Mouse (Mus musculus) limb, embryonic 10.5 days (tissue): ENCODE measurements around the gene Pou2f3. TPM values are rescaled to one million over a fixed set of nuclear protein-coding genes. Genes with fewer than 3 reads are reported as not detected.

Experiments used
- DNase-seq: peaks from one replicate; pipeline ENCODE4 v3.0.0-alpha.2; 2017; ENCODE audit warnings: low spot score
- H3K27ac ChIP-seq: fragments of 300-500 bp; sonication (generic); 2 replicates; pipeline ENCODE4 v1.5.1; 2016; ENCODE audit warnings: mild to moderate bottlenecking
- H3K27me3 ChIP-seq: fragments of 300-500 bp; sonication (generic); 2 replicates; pipeline ENCODE4 v1.6.1; 2016; ENCODE audit warnings: low read depth, mild to moderate bottlenecking; ENCODE audit not compliant: poor library complexity, severe bottlenecking
- H3K36me3 ChIP-seq: fragments of 300-500 bp; sonication (generic); 2 replicates; pipeline ENCODE4 v1.6.1; 2016; ENCODE audit warnings: mild to moderate bottlenecking, moderate library complexity
- H3K4me1 ChIP-seq: fragments of 300-500 bp; sonication (generic); 2 replicates; pipeline ENCODE4 v1.6.1; 2016
- H3K4me3 ChIP-seq: fragments of 300-500 bp; sonication (generic); 2 replicates; pipeline ENCODE4 v1.5.1; 2016; ENCODE audit warnings: mild to moderate bottlenecking, moderate library complexity
- H3K9me3 ChIP-seq: fragments of 300-500 bp; sonication (generic); replicated peaks from 2 replicates; pipeline ENCODE4 v1.6.1; 2016; ENCODE audit warnings: mild to moderate bottlenecking
- WGBS: fragments of 180-500 bp; shearing (Covaris S2); methylation state at CpG from one replicate; pipeline ENCODE4 v1.1.7; 2016; 5-methylcytosine and 5-hydroxymethylcytosine counted together
- polyA plus RNA-seq: library from polyadenylated mRNA; unstranded; fragments of >200 nt; fragmentation: Nextera tagmentation; extraction: Ambion mirVana; gene quantifications from 2 replicates; pipeline ENCODE4 v1.2.1, GENCODE M21; 2016

The Pou2f3 gene
- polyA plus RNA-seq, 1 experiment from 2014 or later = 0.08 TPM

GRCm38 (mm10) chr9:43238167-43238566, 28.0 kb upstream of the Pou2f3 start:
- H3K9me3 ChIP-seq = no peaks in the 10 kb centered on the region
- WGBS = 26% methylated on average over 2 of the region's 2 CpGs
- H3K4me3 ChIP-seq = peak overlapping the region; percentile 85
- DNase-seq = no peak
- no peaks in the 10 kb centered on the region for H3K27me3 ChIP-seq
- H3K36me3 ChIP-seq = peaks cover 46% of the 10 kb centered on the region
- peak overlapping the region; percentile 93 for H3K27ac ChIP-seq
- H3K4me1 ChIP-seq = peaks cover 81% of the 10 kb centered on the region

- H3K27ac ChIP-seq = peak overlapping the region; percentile 61; the same call in 1 of the 2 replicates
- WGBS = 37% methylated on average over 7 of the region's 7 CpGs
- H3K4me3 ChIP-seq = peak overlapping the region; percentile 85
- H3K9me3 ChIP-seq = no peaks in the 10 kb centered on the region
- H3K36me3 ChIP-seq = peaks cover 54% of the 10 kb centered on the region
- no peak for DNase-seq
- no peaks in the 10 kb centered on the region for H3K27me3 ChIP-seq
- peaks cover 81% of the 10 kb centered on the region for H3K4me1 ChIP-seq
Measured at GRCm38 (mm10) chr9:43237111-43237775, 27.1 kb upstream of the Pou2f3 start.

DNA sequence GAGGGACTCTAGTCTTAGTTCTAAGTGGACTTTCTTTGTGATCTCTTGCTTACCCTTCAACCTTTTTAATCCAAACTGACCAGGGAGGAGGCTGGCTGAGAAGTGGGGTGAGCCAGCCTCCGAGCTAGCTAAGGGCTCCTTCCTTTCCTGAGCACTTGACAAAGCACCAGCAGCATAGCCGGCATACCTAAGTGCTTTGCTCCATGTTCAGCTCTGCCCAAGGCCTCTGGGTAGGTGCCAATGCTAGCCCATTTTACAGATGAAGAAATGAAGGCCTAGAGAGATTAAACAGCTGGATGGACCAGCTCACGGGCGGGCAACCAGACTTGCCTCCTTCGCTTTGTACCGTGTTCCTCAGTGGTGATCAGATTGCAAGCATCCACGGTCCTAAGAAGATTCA, 26.4 kb upstream of the Pou2f3 start:
- H3K27me3 ChIP-seq = no peaks in the 10 kb centered on the region
- peaks cover 60% of the 10 kb centered on the region for H3K36me3 ChIP-seq
- no peak overlapping the region for H3K27ac ChIP-seq
- no peak for DNase-seq
- no peaks in the 10 kb centered on the region for H3K9me3 ChIP-seq
- peak overlapping the region; percentile 85; the same call in 1 of the 2 replicates for H3K4me3 ChIP-seq
- WGBS = 90% methylated on average over 7 of the region's 7 CpGs
- H3K4me1 ChIP-seq = peaks cover 82% of the 10 kb centered on the region

DNA sequence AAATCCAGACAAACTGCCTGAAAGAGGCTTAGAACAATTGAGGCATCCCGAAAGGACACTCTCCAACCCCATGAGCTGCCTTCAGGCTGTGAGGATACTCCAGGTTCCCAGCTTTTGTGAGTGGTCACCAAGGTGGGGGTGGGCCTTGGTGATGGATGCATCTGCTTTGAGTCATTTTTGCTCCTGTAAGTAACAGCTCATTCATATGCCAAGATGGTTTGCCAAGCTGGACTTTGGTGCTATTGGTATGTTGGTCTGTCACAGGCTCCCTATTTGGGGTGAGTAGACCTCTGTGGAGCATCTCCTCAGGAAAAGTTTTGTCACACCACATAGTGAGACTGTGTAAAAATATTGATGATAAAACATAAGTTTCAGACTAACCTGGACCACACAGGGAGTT, 25.9 kb upstream of the Pou2f3 start:
- H3K4me1 ChIP-seq = peaks cover 82% of the 10 kb centered on the region
- WGBS = 90% methylated on average over 1 of the region's 1 CpGs
- peaks cover 65% of the 10 kb centered on the region for H3K36me3 ChIP-seq
- no peak for DNase-seq
- no peaks in the 10 kb centered on the region for H3K9me3 ChIP-seq
- no peak overlapping the region for H3K27ac ChIP-seq
- no peaks in the 10 kb centered on the region for H3K27me3 ChIP-seq
- no peak overlapping the region for H3K4me3 ChIP-seq

DNA sequence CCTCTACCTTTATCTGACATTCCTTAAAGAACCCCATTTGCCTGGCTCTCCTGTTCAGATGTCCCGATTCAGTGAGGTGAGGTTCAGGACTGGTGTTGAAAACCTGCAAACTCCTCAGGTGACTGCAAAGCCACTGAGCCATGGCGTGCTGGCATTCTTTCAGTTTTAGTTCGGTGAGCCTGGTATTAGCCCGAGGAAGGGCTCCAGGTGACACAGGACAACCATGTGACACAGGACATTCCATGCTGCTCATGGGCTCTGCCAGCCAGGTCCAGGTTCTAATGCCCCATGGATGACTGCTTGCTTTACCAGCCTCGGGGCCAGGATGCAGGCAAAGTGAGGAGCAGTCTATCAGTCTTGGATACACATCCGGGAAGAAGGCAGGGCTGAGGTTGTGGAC, 25.2 kb upstream of the Pou2f3 start:
- Histone ChIP-seq H3K4me1 (peaks cover 82% of the 10 kb centered on the region), H3K36me3 (peaks cover 73% of the 10 kb centered on the region), H3K27ac (0 out of 2 replicates have a peak overlapping the region, but pooled peaks have one; percentile 0), H3K9me3 (no peaks in the 10 kb centered on the region), H3K27me3 (no peaks in the 10 kb centered on the region), H3K4me3 (no peak overlapping the region)
- WGBS = 92% methylated on average over 6 of the region's 6 CpGs
- DNase-seq = no peak

GRCm38 (mm10) chr9:43234496-43234895, 24.3 kb upstream of the Pou2f3 start:
- Histone ChIP-seq H3K9me3 (no peaks in the 10 kb centered on the region), H3K4me3 (no peak overlapping the region), H3K36me3 (peaks cover 81% of the 10 kb centered on the region), H3K27me3 (no peaks in the 10 kb centered on the region), H3K27ac (no peak overlapping the region), H3K4me1 (peaks cover 84% of the 10 kb centered on the region)
- DNase-seq = no peak
- 88% methylated on average over 5 of the region's 5 CpGs for WGBS

GRCm38 (mm10) chr9:43233515-43233914, 23.3 kb upstream of the Pou2f3 start:
- peak overlapping the region; percentile 21; the same call in 1 of the 2 replicates for H3K27ac ChIP-seq
- peaks cover 81% of the 10 kb centered on the region for H3K4me1 ChIP-seq
- no peaks in the 10 kb centered on the region for H3K9me3 ChIP-seq
- peaks cover 91% of the 10 kb centered on the region for H3K36me3 ChIP-seq
- no peak for DNase-seq
- WGBS = 98% methylated on average over 1 of the region's 1 CpGs
- no peaks in the 10 kb centered on the region for H3K27me3 ChIP-seq
- H3K4me3 ChIP-seq = no peak overlapping the region

DNA sequence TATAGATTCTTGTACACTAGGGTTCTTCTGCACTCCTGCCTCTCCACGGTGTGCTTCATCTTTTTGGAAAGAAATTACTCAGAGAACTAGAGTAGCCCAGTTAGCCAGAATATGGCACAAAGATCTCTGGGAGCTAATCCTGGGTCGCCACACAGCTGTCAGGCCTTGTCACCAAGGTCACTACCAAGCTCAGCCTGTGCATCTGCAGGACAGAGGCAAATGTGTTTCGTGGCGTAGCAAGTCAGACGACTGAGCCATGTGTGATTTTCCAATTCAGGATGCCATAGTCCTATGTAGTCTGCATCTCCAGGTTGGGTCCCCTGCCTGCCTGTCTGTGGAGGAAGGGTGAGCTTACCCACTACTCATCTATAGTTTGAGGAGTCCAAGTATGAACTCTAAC, 22.9 kb upstream of the Pou2f3 start:
- no peak overlapping the region for H3K4me3 ChIP-seq
- H3K4me1 ChIP-seq = peaks cover 76% of the 10 kb centered on the region
- no peaks in the 10 kb centered on the region for H3K27me3 ChIP-seq
- WGBS = 81% methylated on average over 5 of the region's 5 CpGs
- DNase-seq = no peak
- H3K36me3 ChIP-seq = peaks cover 96% of the 10 kb centered on the region
- no peaks in the 10 kb centered on the region for H3K9me3 ChIP-seq
- peak overlapping the region; percentile 21; the same call in 1 of the 2 replicates for H3K27ac ChIP-seq

GRCm38 (mm10) chr9:43232286-43232685, 22.1 kb upstream of the Pou2f3 start:
- H3K27me3 ChIP-seq = no peaks in the 10 kb centered on the region
- H3K9me3 ChIP-seq = no peaks in the 10 kb centered on the region
- H3K4me3 ChIP-seq = no peak overlapping the region
- DNase-seq = no peak
- H3K27ac ChIP-seq = peak overlapping the region; percentile 69
- H3K36me3 ChIP-seq = peaks cover 98% of the 10 kb centered on the region
- 22% methylated on average over 5 of the region's 5 CpGs for WGBS
- H3K4me1 ChIP-seq = peaks cover 68% of the 10 kb centered on the region

- Histone ChIP-seq H3K27me3 (no peaks in the 10 kb centered on the region), H3K36me3 (peaks cover 99% of the 10 kb centered on the region), H3K4me1 (peaks cover 66% of the 10 kb centered on the region), H3K9me3 (no peaks in the 10 kb centered on the region), H3K4me3 (no peak overlapping the region), H3K27ac (peak overlapping the region; percentile 69)
- WGBS = 60% methylated on average over 4 of the region's 4 CpGs
- no peak for DNase-seq
Measured at GRCm38 (mm10) chr9:43231805-43232204, 21.6 kb upstream of the Pou2f3 start.

GRCm38 (mm10) chr9:43230886-43231285, 20.7 kb upstream of the Pou2f3 start:
- DNase-seq = no peak
- peak overlapping the region; percentile 69 for H3K27ac ChIP-seq
- H3K27me3 ChIP-seq = no peaks in the 10 kb centered on the region
- H3K9me3 ChIP-seq = no peaks in the 10 kb centered on the region
- 68% methylated on average over 4 of the region's 4 CpGs for WGBS
- H3K4me3 ChIP-seq = no peak overlapping the region
- peaks cover 98% of the 10 kb centered on the region for H3K36me3 ChIP-seq
- H3K4me1 ChIP-seq = peaks cover 66% of the 10 kb centered on the region

DNA sequence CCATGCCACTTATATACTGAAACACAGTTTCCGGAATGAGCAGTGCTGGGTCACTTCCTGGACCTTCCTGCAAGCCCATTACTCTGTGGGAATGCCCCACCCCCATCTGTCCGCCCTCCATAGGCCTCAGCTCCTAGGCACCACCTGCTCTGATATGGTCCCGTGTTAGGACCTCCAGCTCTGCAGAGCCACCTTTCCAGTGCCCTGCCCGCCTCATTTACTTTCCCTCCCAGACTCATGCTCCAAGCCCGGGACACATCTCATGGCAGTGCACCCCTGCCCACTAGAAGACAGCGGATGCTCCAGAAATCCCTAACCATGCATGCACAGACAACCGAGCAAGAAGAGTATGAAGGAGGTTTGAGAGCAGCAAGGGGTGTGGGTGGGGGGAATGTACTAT, 19.8 kb upstream of the Pou2f3 start:
- peak overlapping the region; percentile 46; the same call in 1 of the 2 replicates for H3K27ac ChIP-seq
- no peak overlapping the region for H3K4me3 ChIP-seq
- no peak for DNase-seq
- no peaks in the 10 kb centered on the region for H3K27me3 ChIP-seq
- 92% methylated on average over 7 of the region's 7 CpGs for WGBS
- no peaks in the 10 kb centered on the region for H3K9me3 ChIP-seq
- peaks cover 98% of the 10 kb centered on the region for H3K36me3 ChIP-seq
- H3K4me1 ChIP-seq = peaks cover 74% of the 10 kb centered on the region

GRCm38 (mm10) chr9:43229398-43229895, 19.3 kb upstream of the Pou2f3 start:
- Histone ChIP-seq H3K36me3 (peaks cover 98% of the 10 kb centered on the region), H3K9me3 (no peaks in the 10 kb centered on the region), H3K27ac (no peak overlapping the region), H3K27me3 (no peaks in the 10 kb centered on the region), H3K4me3 (no peak overlapping the region), H3K4me1 (peaks cover 78% of the 10 kb centered on the region)
- 91% methylated on average over 10 of the region's 10 CpGs for WGBS
- DNase-seq = no peak
